Mouse (Mus musculus) heart, adult 2 months (tissue): ENCODE data around the gene Cavin3. TPM values are rescaled to one million over a fixed set of nuclear protein-coding genes. Genes with fewer than 3 reads are reported as not detected.
A peak's percentile ranks its signal among the peaks of the same experiment; 100 is the strongest.

Source experiments
- DNase-seq, 2 experiments: peaks; one replicate each; pipeline ENCODE4 v3.0.0; 2021
- H3K27ac ChIP-seq: fragments of 200-600 bp; 2 replicates; pipeline ENCODE4 v1.8.1; 2022
- H3K27me3 ChIP-seq: fragments of 200-500 bp; 2 replicates; pipeline ENCODE4 v1.6.1; 2012; ENCODE audit warnings: mild to moderate bottlenecking, low read length, inconsistent platforms, mixed read lengths; ENCODE audit not compliant: control insufficient read depth, insufficient read depth
- H3K36me3 ChIP-seq: fragments of 200-500 bp; 2 replicates; pipeline ENCODE4 v1.6.1; 2012; ENCODE audit warnings: low read length, inconsistent platforms; ENCODE audit not compliant: control insufficient read depth, insufficient read depth
- H3K4me1 ChIP-seq: fragments of 200-500 bp; 2 replicates; pipeline ENCODE4 v1.6.1; 2011; ENCODE audit warnings: low read length; ENCODE audit not compliant: control insufficient read depth, insufficient read depth
- H3K4me3 ChIP-seq: fragments of 200-600 bp; 2 replicates; pipeline ENCODE4 v1.8.1; 2022
- H3K79me2 ChIP-seq: fragments of 200-500 bp; replicated peaks from 2 replicates; pipeline ENCODE4 v1.6.1; 2012; ENCODE audit warnings: mild to moderate bottlenecking, inconsistent platforms, low read length, moderate library complexity, mixed read lengths; ENCODE audit not compliant: control insufficient read depth, insufficient read depth
- H3K9ac ChIP-seq: fragments of 200-500 bp; 2 replicates; pipeline ENCODE4 v1.6.1; 2012; ENCODE audit warnings: low read depth, mild to moderate bottlenecking, control low read depth, inconsistent platforms, low read length, mixed read lengths
- CTCF ChIP-seq: fragments of 200-600 bp; IDR thresholded peaks from 2 replicates; pipeline ENCODE4 v1.8.1; 2022; ENCODE audit warnings: antibody characterized with exemption, mild to moderate bottlenecking, moderate library complexity
- EP300 ChIP-seq: fragments of 200-500 bp; IDR thresholded peaks from 2 replicates; pipeline ENCODE4 v1.6.1; 2011; ENCODE audit warnings: low read depth, low read length, control low read depth; ENCODE audit not compliant: insufficient read depth
- POLR2A ChIP-seq: fragments of 200-500 bp; IDR thresholded peaks from 2 replicates; pipeline ENCODE4 v1.6.1; 2011; ENCODE audit warnings: mild to moderate bottlenecking, low read depth, low read length, control low read depth; ENCODE audit not compliant: insufficient read depth
- WGBS: fragments of 180-500 bp; shearing (Covaris S2); methylation state at CpG from one replicate; pipeline ENCODE4 v1.1.7; 2018; 5-methylcytosine and 5-hydroxymethylcytosine counted together
- intact Hi-C: fragments of 180-260 bp; cut with DNase I; formaldehyde crosslinking; loops from one replicate; pipeline ENCODE4 v1.15.1; 2025
- polyA plus RNA-seq: library from polyadenylated mRNA; depleted of rRNA; stranded (reverse); fragments of >200 nt; gene quantifications from 2 replicates; pipeline ENCODE4 v1.2.3, GENCODE M21; 2012
- total RNA-seq, 2 experiments: library from RNA; stranded (reverse); gene quantifications; 2 replicates each; pipeline ENCODE4 v1.2.3; 2021

Gene Cavin3
- total and polyA plus RNA-seq, 3 experiments, result 17.5 to 24.0 (median 21.0) TPM

GRCm38 (mm10) chr7:105507257-105507656 is 25.2 kb upstream of the Cavin3 start:
- no peak overlapping the region for H3K27ac ChIP-seq
- no peaks in the 10 kb centered on the region for H3K27me3 ChIP-seq
- no peak overlapping the region for H3K4me3 ChIP-seq
- H3K4me1 ChIP-seq, result no peaks in the 10 kb centered on the region
- intact Hi-C loops, result no loop called here
- TF ChIP-seq EP300, result no peak
- WGBS, result 55% methylated on average over 4 of the region's 4 CpGs
- no peaks in the 10 kb centered on the region for H3K79me2 ChIP-seq
- H3K9ac ChIP-seq, result no peak overlapping the region
- DNase-seq, result no peak
- no peaks in the 10 kb centered on the region for H3K36me3 ChIP-seq

- no peak overlapping the region for H3K9ac ChIP-seq
- 76% methylated on average over 4 of the region's 4 CpGs for WGBS
- no peaks in the 10 kb centered on the region for H3K79me2 ChIP-seq
- intact Hi-C loops, result no loop called here
- TF ChIP-seq CTCF (no peak), EP300 (no peak), POLR2A (no peak)
- no peak overlapping the region for H3K27ac ChIP-seq
- no peak for DNase-seq
- H3K4me3 ChIP-seq, result no peak overlapping the region
- H3K27me3 ChIP-seq, result no peaks in the 10 kb centered on the region
- no peaks in the 10 kb centered on the region for H3K4me1 ChIP-seq
- H3K36me3 ChIP-seq, result no peaks in the 10 kb centered on the region
These were observed 19.9 kb upstream of the Cavin3 start for GRCm38 (mm10) chr7:105501984-105502383.

GRCm38 (mm10) chr7:105499676-105500075 is 17.6 kb upstream of the Cavin3 start:
- Histone ChIP-seq H3K4me3 (no peak overlapping the region), H3K36me3 (no peaks in the 10 kb centered on the region), H3K9ac (no peak overlapping the region), H3K4me1 (no peaks in the 10 kb centered on the region), H3K79me2 (no peaks in the 10 kb centered on the region), H3K27ac (no peak overlapping the region), H3K27me3 (no peaks in the 10 kb centered on the region)
- intact Hi-C loops, result no loop called here
- TF ChIP-seq POLR2A, result no peak
- TF ChIP-seq EP300, result no peak
- no peak for TF ChIP-seq CTCF
- DNase-seq, result no peak
- 100% methylated on average over 1 of the region's 1 CpGs for WGBS

GRCm38 (mm10) chr7:105498854-105499492 is 16.9 kb upstream of the Cavin3 start:
- Histone ChIP-seq H3K27ac (no peak overlapping the region), H3K27me3 (no peaks in the 10 kb centered on the region), H3K9ac (no peak overlapping the region), H3K79me2 (no peaks in the 10 kb centered on the region), H3K4me3 (no peak overlapping the region), H3K36me3 (no peaks in the 10 kb centered on the region), H3K4me1 (no peaks in the 10 kb centered on the region)
- intact Hi-C loops, result no loop called here
- no peak for DNase-seq
- WGBS, result 41% methylated on average over 10 of the region's 10 CpGs
- TF ChIP-seq CTCF, result no peak
- TF ChIP-seq EP300, result no peak
- no peak for TF ChIP-seq POLR2A

GRCm38 (mm10) chr7:105497881-105498280 is 15.8 kb upstream of the Cavin3 start:
- WGBS, result 76% methylated on average over 3 of the region's 3 CpGs
- no peak overlapping the region for H3K9ac ChIP-seq
- no peak overlapping the region for H3K4me3 ChIP-seq
- no peaks in the 10 kb centered on the region for H3K4me1 ChIP-seq
- DNase-seq, result no peak
- TF ChIP-seq EP300 (no peak), POLR2A (no peak), CTCF (no peak)
- no peaks in the 10 kb centered on the region for H3K27me3 ChIP-seq
- no peak overlapping the region for H3K27ac ChIP-seq
- H3K79me2 ChIP-seq, result no peaks in the 10 kb centered on the region
- no peaks in the 10 kb centered on the region for H3K36me3 ChIP-seq
- intact Hi-C loops, result no loop called here

GRCm38 (mm10) chr7:105487104-105487876 is 5.2 kb upstream of the Cavin3 start:
- no peaks in the 10 kb centered on the region for H3K36me3 ChIP-seq
- H3K27ac ChIP-seq, result 0 out of 2 replicates have a peak overlapping the region, but pooled peaks have one; percentile 15
- no peak overlapping the region for H3K9ac ChIP-seq
- H3K4me1 ChIP-seq, result peaks cover 4% of the 10 kb centered on the region
- 50% methylated on average over 6 of the region's 6 CpGs for WGBS
- H3K27me3 ChIP-seq, result no peaks in the 10 kb centered on the region
- intact Hi-C loops, result loop anchor here (5.0 kb wide), 1 partner anchor 260 kb away; no protein-coding TSS in a partner anchor
- DNase-seq, result no peak
- H3K79me2 ChIP-seq, result no peaks in the 10 kb centered on the region
- no peak overlapping the region for H3K4me3 ChIP-seq
- no peak for TF ChIP-seq POLR2A
- TF ChIP-seq EP300, result no peak
- no peak for TF ChIP-seq CTCF
